Mouse (Mus musculus) layer of hippocampus, adult 8-10 months (tissue): ENCODE results near the gene Rrn3. TPM values are rescaled to one million over a fixed set of nuclear protein-coding genes. Genes with fewer than 3 reads are reported as not detected.
"Not testable (repeated sequence)": the region's sequence is repeated elsewhere in the genome, so short reads cannot be mapped to it uniquely, and the experiment has no call there.

Source experiments
- DNase-seq, 2 experiments: peaks; one replicate each; pipeline ENCODE4 v3.0.0; 2022; ENCODE audit warnings: low spot score in 2 of 2
- total RNA-seq, 4 experiments: library from RNA; stranded (reverse); gene quantifications; 2 replicates each; pipeline ENCODE4 v1.2.4; 2022

Gene Rrn3
- 10 to 100 TPM; 44.5 to 57.4 (median 51.1) TPM for total RNA-seq

DNA sequence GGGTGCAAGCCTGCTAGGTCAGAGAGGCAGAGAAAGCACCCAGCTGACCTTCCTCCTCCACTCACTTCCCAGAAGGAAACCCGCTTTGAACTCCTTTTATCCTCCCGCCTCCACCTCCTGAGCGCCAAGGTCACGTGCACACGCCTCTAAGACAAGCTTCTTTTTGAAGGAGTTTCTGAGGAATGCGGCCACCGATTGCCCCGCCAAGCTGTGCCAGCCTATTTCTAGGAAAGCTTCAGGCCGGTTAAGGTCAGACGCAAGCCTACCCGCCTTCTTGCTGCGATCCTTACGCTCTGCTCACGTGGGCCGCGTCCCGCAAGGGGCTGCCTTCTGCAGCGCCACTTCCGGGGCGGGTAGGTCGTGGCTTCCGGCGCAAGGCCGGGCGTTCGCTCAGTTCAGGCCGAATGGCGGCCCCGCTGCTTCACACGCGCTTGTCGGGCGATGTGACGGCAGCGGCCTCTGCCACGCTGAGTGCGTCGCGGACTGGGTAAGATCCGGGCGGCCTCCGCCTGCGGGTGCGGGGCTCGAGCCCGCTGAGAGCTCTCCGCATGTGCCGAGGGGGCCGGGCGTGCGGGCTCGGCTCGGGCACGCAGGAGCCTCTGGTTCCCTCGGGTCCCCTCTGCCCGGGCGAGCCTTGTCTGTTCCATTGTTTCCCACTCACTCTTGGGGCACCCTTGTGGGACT, at the start of gene Rrn3:
TSS of gene Rrn3 (plus strand) at position 356 of the 684 bp plus-strand sequence.
- peak; percentile 84 to 89 for DNase-seq

DNA sequence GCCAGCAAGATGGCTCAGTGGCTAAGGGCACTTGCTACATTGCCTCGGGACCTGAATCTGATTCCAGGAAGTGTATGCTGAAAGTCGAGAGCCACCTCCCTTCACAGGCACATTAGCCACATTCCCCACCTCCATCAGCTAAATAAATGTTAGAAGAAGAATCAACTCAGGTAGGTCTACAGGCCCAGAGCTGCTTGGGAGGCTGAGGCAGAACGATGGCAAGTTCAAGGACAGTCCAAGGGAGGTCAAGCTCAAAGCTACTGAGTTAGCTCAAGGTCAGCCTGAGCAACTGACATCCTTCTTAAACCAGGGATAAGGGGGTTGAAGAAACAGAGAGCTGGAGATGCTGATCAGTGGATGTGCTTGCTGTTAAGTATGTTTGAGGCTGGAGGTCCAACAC, 47.7 kb upstream of the Rrn3 start:
- no peak for DNase-seq

DNA sequence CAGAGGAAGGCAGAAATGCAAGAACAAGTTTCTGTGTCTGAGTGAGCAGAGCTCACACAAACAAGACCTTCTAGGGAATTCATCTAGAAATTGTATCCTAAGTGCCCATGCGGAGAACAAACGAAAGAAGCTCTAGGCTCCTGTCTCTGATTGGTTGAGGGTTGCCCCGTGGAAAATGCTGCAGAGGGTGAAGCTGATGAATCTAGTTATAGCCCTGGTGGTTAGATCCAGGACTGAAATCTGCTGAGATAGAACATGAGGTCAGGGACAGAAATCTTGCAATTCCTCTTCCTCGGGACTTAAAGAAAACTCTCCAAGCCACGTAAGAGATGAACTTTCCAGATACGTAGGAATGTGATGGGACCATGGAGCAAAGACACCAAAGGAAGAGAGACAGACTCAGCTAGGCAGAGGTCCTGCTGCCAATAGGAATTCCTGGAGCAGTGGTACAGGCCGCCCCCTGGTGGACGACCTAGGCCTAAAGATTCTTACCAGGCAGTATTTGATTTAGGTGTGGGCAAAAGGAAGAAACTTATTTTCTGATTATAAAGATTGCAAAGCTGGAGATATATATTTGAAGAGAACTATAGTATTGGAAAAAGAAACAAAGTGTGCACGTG, 46.9 kb upstream of the Rrn3 start:
- peak; percentile 37 to 80 for DNase-seq

GRCm38 (mm10) chr16:13735977-13736376, 44.5 kb upstream of the Rrn3 start:
- DNase-seq, result no peak

DNA sequence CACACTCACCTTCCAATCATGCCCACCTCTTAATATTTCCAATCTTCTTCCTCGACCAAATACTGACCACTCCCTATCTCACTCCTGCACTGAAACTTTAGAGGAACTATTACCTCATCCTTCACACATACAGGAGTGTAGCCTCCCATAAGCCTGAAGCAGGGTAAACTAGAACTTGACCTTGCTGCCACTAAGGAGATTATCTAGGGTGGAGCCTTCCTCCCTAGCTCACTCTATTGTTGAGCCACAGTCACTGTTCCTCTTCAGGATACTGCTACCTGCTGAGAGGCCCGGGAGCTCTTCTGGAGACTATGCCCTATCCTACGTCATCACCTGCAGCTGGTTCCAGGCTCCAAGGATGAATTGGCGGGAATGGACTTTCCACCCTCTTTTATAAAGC, 41.5 kb upstream of the Rrn3 start:
- DNase-seq, result not testable (repeated sequence)

- DNase-seq, result no peak
These were observed 39.7 kb upstream of the Rrn3 start for GRCm38 (mm10) chr16:13740844-13741243.

DNA sequence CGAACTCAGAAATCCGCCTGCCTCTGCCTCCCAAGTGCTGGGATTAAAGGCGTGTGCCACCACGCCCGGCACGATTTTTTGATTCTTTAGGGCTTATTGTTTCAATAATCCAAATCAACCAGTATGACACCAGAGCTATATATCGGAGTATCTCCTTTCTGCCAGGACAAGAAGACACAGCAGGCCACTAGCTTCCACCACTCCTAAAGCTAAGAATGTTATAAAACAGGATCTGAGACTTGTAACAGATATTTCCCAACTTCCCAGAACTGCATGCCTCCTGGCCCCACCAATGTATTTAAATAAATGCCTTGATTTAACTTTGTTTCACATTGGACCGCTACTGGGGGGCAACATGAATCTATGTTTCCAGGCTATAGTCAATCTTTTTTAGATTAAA, 32.8 kb upstream of the Rrn3 start:
- DNase-seq, result no peak

DNA sequence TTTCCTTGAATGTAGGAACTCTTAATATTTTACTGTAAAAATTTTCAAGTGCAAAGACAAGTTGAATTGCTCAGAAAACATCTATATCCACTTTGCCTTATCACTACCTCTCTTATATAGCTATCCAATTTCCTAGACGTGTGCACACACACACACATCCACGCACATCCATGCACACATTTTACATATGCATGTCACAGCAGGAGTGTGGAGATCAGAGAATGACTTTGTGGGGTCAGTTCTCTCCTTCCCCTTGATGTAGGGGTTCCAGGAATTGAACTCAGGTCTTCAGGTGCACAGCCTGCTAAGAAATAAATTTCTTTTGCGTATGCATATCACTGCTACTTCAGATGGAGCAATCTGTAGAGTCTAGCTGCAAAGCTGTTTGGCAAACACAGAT, 32.4 kb upstream of the Rrn3 start:
- no peak for DNase-seq

- not testable (repeated sequence) for DNase-seq
These were observed 31.7 kb upstream of the Rrn3 start for GRCm38 (mm10) chr16:13748813-13749212.

DNA sequence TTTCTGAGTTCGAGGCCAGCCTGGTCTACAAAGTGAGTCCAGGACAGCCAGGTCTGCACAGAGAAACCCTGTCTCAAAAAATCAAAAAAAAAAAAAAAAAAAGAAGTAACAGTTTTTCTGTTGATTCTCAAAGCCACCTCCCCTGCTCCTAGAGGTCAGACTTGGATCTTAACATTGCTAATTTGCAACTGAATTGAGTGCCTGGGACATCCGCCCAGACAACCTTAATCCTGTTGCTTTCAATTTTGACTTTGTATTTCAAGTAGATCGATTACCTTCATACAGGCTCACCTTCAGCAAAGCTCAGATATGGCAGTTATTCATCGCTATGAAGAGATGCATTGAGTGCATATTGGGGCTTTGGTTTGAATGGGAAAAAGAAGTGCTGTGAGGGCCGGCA, 31.2 kb upstream of the Rrn3 start:
- no peak for DNase-seq

GRCm38 (mm10) chr16:13749981-13750380, 30.5 kb upstream of the Rrn3 start:
- DNase-seq, result no peak

GRCm38 (mm10) chr16:13750626-13751025, 29.9 kb upstream of the Rrn3 start:
- DNase-seq, result no peak

- DNase-seq, result no peak
These were observed 26.5 kb upstream of the Rrn3 start for GRCm38 (mm10) chr16:13753986-13754385.

DNA sequence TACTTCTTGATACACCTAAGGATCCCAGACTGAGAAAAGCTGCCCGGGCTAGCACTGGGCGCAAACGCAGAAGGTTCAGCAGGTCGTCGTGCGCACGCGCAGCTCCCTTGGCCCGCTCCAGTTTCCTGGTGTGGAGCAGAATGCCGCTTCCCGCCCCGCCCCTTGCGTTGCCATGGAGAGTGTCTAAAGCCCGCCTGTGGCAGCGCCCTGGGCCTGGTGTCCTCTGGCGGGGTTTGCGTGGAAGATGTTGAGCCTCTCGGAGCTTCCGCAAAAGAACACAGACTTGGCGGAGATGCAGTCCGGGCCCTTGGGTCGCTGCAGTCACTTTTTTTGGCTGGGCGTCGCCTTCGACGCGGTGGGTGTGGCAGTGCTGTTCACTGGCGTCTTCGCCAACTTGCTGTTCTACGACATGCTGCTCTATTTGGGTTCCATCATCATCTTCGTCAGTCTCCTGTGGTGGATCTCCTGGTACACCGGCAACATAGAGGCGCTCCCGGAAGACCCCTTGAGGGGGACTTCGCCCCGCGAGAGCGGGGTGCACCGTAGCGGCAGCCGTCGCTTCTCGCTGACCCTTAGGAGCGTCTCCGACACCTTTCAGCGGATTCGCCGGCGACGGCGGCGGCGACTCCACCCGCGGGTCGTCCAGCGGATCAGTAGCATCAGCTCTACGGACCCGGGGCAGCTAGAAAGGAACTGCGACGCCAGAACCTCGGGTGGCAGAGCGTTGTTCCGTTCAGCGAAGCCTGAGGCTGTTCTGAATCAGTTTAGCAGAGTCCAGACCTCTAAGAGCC, 25.9 kb upstream of the Rrn3 start:
- peak; percentile 88 to 93 for DNase-seq

GRCm38 (mm10) chr16:13757823-13758222, 22.7 kb upstream of the Rrn3 start:
- no peak for DNase-seq

DNA sequence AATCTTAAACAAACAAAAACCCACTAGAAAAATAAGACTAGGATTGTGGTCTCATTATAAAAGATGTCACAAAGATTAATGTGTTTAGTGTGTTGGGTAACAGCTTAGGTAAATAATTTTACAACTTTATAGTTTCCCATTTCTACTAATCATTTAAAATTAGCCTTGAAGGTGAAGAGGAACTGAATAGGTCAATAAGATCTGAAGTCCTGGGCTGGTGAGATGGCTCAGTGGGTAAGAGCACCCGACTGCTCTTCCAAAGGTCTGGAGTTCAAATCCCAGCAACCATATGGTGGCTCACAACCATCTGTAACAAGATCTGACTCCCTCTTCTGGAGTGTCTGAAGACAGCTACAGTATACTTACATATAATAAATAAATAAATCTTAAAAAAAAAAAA, 17.7 kb upstream of the Rrn3 start:
- not testable (repeated sequence) for DNase-seq

DNA sequence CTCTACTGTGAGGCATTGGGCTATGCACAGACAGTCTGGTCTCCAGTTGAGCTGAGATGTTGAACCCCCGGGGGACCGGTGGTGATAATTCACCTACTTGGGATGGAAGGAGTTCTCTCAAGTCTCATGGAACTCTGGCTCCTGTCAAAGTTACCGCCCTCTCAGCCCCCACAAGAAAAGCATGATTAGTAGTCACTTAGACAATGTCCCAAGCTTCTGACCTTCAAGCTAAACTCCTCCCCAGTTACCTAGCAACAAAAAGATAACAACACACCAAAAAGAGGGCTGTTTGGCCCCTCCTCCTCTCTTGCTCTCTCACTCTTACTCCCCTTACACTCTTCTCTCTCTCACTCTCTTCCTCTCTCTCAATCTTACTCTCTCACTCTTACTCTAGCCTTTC, 16.0 kb upstream of the Rrn3 start:
- no peak for DNase-seq

DNA sequence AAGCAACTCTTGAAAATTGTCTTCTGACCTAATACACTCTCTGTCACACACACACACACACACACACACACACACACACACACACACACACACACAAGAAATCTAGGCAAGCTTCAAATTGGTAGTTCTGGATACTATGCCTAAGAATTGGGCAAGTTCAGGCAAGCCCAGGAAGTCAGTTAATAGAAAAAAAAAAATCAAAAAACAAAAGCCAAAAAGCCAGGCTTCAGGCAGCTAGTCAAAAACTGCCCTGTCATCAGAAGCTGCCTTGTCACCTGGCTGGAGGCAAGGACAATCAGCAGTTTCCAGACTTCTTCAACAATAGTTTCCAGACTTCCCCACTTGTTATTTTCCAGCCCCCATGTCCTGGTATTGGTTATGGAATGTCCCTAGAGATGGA, 14.1 kb upstream of the Rrn3 start:
- DNase-seq, result no peak

DNA sequence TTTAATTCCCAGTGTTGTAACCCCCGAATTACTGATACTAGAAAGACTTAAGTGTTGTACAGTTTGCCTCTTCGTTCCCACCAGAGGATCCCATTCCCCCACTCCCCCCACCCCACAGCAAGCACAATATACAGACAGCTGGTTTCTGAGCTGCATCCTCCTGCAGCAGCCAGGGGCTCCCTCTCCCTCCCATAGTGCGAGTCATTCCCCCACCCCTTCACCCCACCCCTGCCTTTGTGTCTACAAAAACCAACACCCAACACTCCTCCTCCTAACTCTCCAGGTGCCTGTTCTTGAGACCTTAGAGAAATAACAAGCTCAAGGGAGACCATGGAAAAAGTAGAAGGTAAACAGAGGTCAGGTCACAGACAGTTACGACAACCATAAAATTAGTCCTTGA, 8.9 kb upstream of the Rrn3 start:
- not testable (repeated sequence) for DNase-seq

GRCm38 (mm10) chr16:13772051-13772450, 8.5 kb upstream of the Rrn3 start:
- DNase-seq, result not testable (repeated sequence)

DNA sequence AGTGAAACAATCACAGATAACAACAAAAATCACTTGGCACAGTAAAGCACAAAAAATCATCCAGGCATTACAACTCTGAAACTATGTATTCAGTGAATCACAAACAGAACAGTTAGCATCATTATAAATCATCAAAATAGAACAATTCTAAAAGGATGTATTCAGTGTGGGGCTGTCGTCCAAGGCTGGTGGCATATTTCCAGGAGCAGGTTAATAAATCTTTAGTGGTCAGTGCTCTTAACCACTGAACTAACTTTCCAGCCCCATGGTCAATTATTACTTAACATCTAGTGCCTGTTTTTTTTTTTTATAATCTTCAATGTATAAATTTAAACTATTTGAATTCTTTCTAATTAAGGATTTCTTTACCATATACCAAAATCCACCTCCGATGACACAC, 6.5 kb upstream of the Rrn3 start:
- not testable (repeated sequence) for DNase-seq

- DNase-seq, result not testable (repeated sequence)
These were observed 5.9 kb upstream of the Rrn3 start for GRCm38 (mm10) chr16:13774651-13775050.
